Mouse (Mus musculus) left cerebral cortex, adult 8-10 months (tissue): ENCODE data around the gene Fkbp4. TPM values are rescaled to one million over a fixed set of nuclear protein-coding genes. Genes with fewer than 3 reads are reported as not detected.

Experiments used
- DNase-seq, 2 experiments: peaks; one replicate each; pipeline ENCODE4 v3.0.0; 2022; ENCODE audit warnings: low spot score in 2 of 2
- total RNA-seq, 4 experiments: library from RNA; stranded (reverse); gene quantifications; 2 replicates each; pipeline ENCODE4 v1.2.4; 2022

The Fkbp4 gene
- total RNA-seq, 4 experiments from 2014 or later = 107 to 120 (median 113) TPM

GRCm38 (mm10) chr6:128437288-128437687, 1.2 kb downstream of the Fkbp4 start:
- no peak for DNase-seq

- DNase-seq = no peak
Measured at GRCm38 (mm10) chr6:128436356-128437005, 2.0 kb downstream of the Fkbp4 start.

GRCm38 (mm10) chr6:128435474-128435873, 3.0 kb downstream of the Fkbp4 start:
- no peak for DNase-seq

GRCm38 (mm10) chr6:128433566-128433965, 4.9 kb downstream of the Fkbp4 start:
- no peak for DNase-seq

- no peak for DNase-seq
Measured at GRCm38 (mm10) chr6:128432356-128432915, 6.0 kb downstream of the Fkbp4 start.

GRCm38 (mm10) chr6:128429826-128430225, 8.7 kb downstream of the Fkbp4 start:
- DNase-seq = no peak

GRCm38 (mm10) chr6:128429300-128429699, 9.2 kb downstream of the Fkbp4 start:
- DNase-seq = no peak

GRCm38 (mm10) chr6:128427571-128427970, 10.9 kb downstream of the Fkbp4 start:
- no peak for DNase-seq

GRCm38 (mm10) chr6:128425046-128425445, 13.4 kb downstream of the Fkbp4 start:
- no peak for DNase-seq

- DNase-seq = peak; percentile 94 to 96
Measured at GRCm38 (mm10) chr6:128424269-128425019, 14.0 kb downstream of the Fkbp4 start, which contains the start of gene Itfg2. Itfg2 (minus strand) TSS chr6:128424931.

GRCm38 (mm10) chr6:128423496-128424268, 14.8 kb downstream of the Fkbp4 start:
- no peak for DNase-seq

GRCm38 (mm10) chr6:128421480-128421879, 17.0 kb downstream of the Fkbp4 start:
- DNase-seq = no peak

GRCm38 (mm10) chr6:128421036-128421435, 17.4 kb downstream of the Fkbp4 start:
- DNase-seq = no peak

- no peak for DNase-seq
Measured at GRCm38 (mm10) chr6:128418076-128418475, 20.4 kb downstream of the Fkbp4 start.

GRCm38 (mm10) chr6:128416169-128416568, 22.3 kb downstream of the Fkbp4 start:
- no peak for DNase-seq

- DNase-seq = peak; percentile 58 to 91
Measured at GRCm38 (mm10) chr6:128411115-128411514, 27.4 kb downstream of the Fkbp4 start.

GRCm38 (mm10) chr6:128410305-128410704, 28.2 kb downstream of the Fkbp4 start:
- no peak for DNase-seq

GRCm38 (mm10) chr6:128408544-128409125, 29.8 kb downstream of the Fkbp4 start:
- DNase-seq = no peak

- DNase-seq = no peak
Measured at GRCm38 (mm10) chr6:128404708-128405107, 33.8 kb downstream of the Fkbp4 start.

- no peak for DNase-seq
Measured at GRCm38 (mm10) chr6:128399421-128400185, 38.9 kb downstream of the Fkbp4 start.

- no peak for DNase-seq
Measured at GRCm38 (mm10) chr6:128398996-128399395, 39.5 kb downstream of the Fkbp4 start, which contains the start of gene Nrip2. Nrip2 (plus strand) TSS chr6:128399296.
